Mouse (Mus musculus) midbrain, embryonic 10.5 days (tissue): ENCODE measurements at regions not wholly inside any gene's neighbourhood (a gene's known extent, or its start where the extent isn't known, plus 50 kb on each side); places are given as distances from the start of the nearest gene placed in this dataset.

Source experiments
- DNase-seq: peaks from one replicate; pipeline ENCODE4 v3.0.0-alpha.2; 2017; ENCODE audit warnings: low spot score
- H3K27ac ChIP-seq: fragments of 300-500 bp; sonication (generic); replicated peaks from 2 replicates; pipeline ENCODE4 v1.5.1; 2016; ENCODE audit warnings: mild to moderate bottlenecking
- H3K27me3 ChIP-seq: fragments of 300-500 bp; sonication (generic); 2 replicates; pipeline ENCODE4 v1.6.1; 2016; ENCODE audit warnings: low read depth, mild to moderate bottlenecking; ENCODE audit not compliant: poor library complexity, severe bottlenecking
- H3K36me3 ChIP-seq: fragments of 300-500 bp; sonication (generic); 2 replicates; pipeline ENCODE4 v1.6.1; 2016; ENCODE audit warnings: mild to moderate bottlenecking, moderate library complexity
- H3K4me1 ChIP-seq: fragments of 300-500 bp; sonication (generic); 2 replicates; pipeline ENCODE4 v1.6.1; 2016
- H3K4me3 ChIP-seq: fragments of 300-500 bp; sonication (generic); 2 replicates; pipeline ENCODE4 v1.5.1; 2016; ENCODE audit warnings: mild to moderate bottlenecking, moderate library complexity
- H3K9me3 ChIP-seq: fragments of 300-500 bp; sonication (generic); replicated peaks from 2 replicates; pipeline ENCODE4 v1.6.1; 2016; ENCODE audit warnings: mild to moderate bottlenecking
- WGBS: fragments of 180-500 bp; shearing (Covaris S2); methylation state at CpG from one replicate; pipeline ENCODE4 v1.1.7; 2016; 5-methylcytosine and 5-hydroxymethylcytosine counted together

- DNase-seq: no peak
- Histone ChIP-seq H3K36me3 (no peaks in the 10 kb centered on the region), H3K9me3 (no peaks in the 10 kb centered on the region), H3K4me1 (no peaks in the 10 kb centered on the region), H3K27ac (no peak overlapping the region), H3K27me3 (no peaks in the 10 kb centered on the region), H3K4me3 (no peak overlapping the region)
These were observed 502.6 kb upstream of the Sox11 start for GRCm38 (mm10) chr12:27844958-27845357.

- no peaks in the 10 kb centered on the region for H3K9me3 ChIP-seq
- H3K4me3 ChIP-seq: no peak overlapping the region
- no peak for DNase-seq
- H3K4me1 ChIP-seq: no peaks in the 10 kb centered on the region
- no peaks in the 10 kb centered on the region for H3K36me3 ChIP-seq
- no peak overlapping the region for H3K27ac ChIP-seq
- H3K27me3 ChIP-seq: no peaks in the 10 kb centered on the region
These were observed 496.6 kb upstream of the Sox11 start for GRCm38 (mm10) chr12:27838955-27839354.

- H3K36me3 ChIP-seq: no peaks in the 10 kb centered on the region
- no peaks in the 10 kb centered on the region for H3K27me3 ChIP-seq
- WGBS: 87% methylated on average over 6 of the region's 6 CpGs
- no peaks in the 10 kb centered on the region for H3K9me3 ChIP-seq
- H3K4me1 ChIP-seq: no peaks in the 10 kb centered on the region
- H3K27ac ChIP-seq: no peak overlapping the region
- no peak for DNase-seq
- no peak overlapping the region for H3K4me3 ChIP-seq
These were observed 496.0 kb upstream of the Sox11 start for GRCm38 (mm10) chr12:27838384-27838783.

- Histone ChIP-seq H3K9me3 (no peaks in the 10 kb centered on the region), H3K27ac (no peak overlapping the region), H3K27me3 (no peaks in the 10 kb centered on the region), H3K4me3 (no peak overlapping the region), H3K4me1 (no peaks in the 10 kb centered on the region), H3K36me3 (no peaks in the 10 kb centered on the region)
- 84% methylated on average over 5 of the region's 5 CpGs for WGBS
- DNase-seq: no peak
These were observed 483.8 kb upstream of the Sox11 start for GRCm38 (mm10) chr12:27826208-27826607.

- Histone ChIP-seq H3K4me1 (no peaks in the 10 kb centered on the region), H3K36me3 (no peaks in the 10 kb centered on the region), H3K9me3 (no peaks in the 10 kb centered on the region), H3K27me3 (no peaks in the 10 kb centered on the region), H3K4me3 (no peak overlapping the region), H3K27ac (no peak overlapping the region)
- WGBS: 83% methylated on average over 6 of the region's 6 CpGs
- DNase-seq: no peak
These were observed 481.0 kb upstream of the Sox11 start for GRCm38 (mm10) chr12:27823392-27823791.

GRCm38 (mm10) chr12:27796642-27797041 lies 454.3 kb upstream of the Sox11 start:
- no peaks in the 10 kb centered on the region for H3K27me3 ChIP-seq

GRCm38 (mm10) chr12:27786716-27787291 lies 444.4 kb upstream of the Sox11 start:
- Histone ChIP-seq H3K27ac (no peak overlapping the region), H3K4me1 (no peaks in the 10 kb centered on the region), H3K27me3 (no peaks in the 10 kb centered on the region), H3K4me3 (no peak overlapping the region), H3K36me3 (no peaks in the 10 kb centered on the region), H3K9me3 (no peaks in the 10 kb centered on the region)
- no peak for DNase-seq
- WGBS: 51% methylated on average over 3 of the region's 3 CpGs

More at GRCm38 (mm10) chr12:27796642-27797041, 454.3 kb upstream of the Sox11 start:
- Histone ChIP-seq H3K27ac (no peak overlapping the region), H3K4me1 (no peaks in the 10 kb centered on the region), H3K4me3 (no peak overlapping the region), H3K9me3 (no peaks in the 10 kb centered on the region), H3K36me3 (no peaks in the 10 kb centered on the region)
- WGBS: 88% methylated on average over 4 of the region's 4 CpGs
- no peak for DNase-seq

- no peaks in the 10 kb centered on the region for H3K9me3 ChIP-seq
- no peak overlapping the region for H3K4me3 ChIP-seq
- H3K4me1 ChIP-seq: no peaks in the 10 kb centered on the region
- H3K36me3 ChIP-seq: no peaks in the 10 kb centered on the region
- DNase-seq: no peak
- no peaks in the 10 kb centered on the region for H3K27me3 ChIP-seq
- no peak overlapping the region for H3K27ac ChIP-seq
- WGBS: 89% methylated on average over 1 of the region's 1 CpGs
These were observed 438.4 kb upstream of the Sox11 start for GRCm38 (mm10) chr12:27780801-27781200.

- no peaks in the 10 kb centered on the region for H3K27me3 ChIP-seq
- no peaks in the 10 kb centered on the region for H3K4me1 ChIP-seq
- 81% methylated on average over 1 of the region's 1 CpGs for WGBS
- H3K36me3 ChIP-seq: no peaks in the 10 kb centered on the region
- no peak overlapping the region for H3K27ac ChIP-seq
- H3K9me3 ChIP-seq: no peaks in the 10 kb centered on the region
- no peak overlapping the region for H3K4me3 ChIP-seq
- DNase-seq: no peak
These were observed 423.6 kb upstream of the Sox11 start for GRCm38 (mm10) chr12:27765948-27766347.

GRCm38 (mm10) chr12:27759016-27759415 lies 416.6 kb upstream of the Sox11 start:
- H3K4me3 ChIP-seq: no peak overlapping the region
- no peaks in the 10 kb centered on the region for H3K27me3 ChIP-seq
- no peaks in the 10 kb centered on the region for H3K36me3 ChIP-seq
- no peaks in the 10 kb centered on the region for H3K9me3 ChIP-seq
- H3K27ac ChIP-seq: no peak overlapping the region
- DNase-seq: no peak
- H3K4me1 ChIP-seq: no peaks in the 10 kb centered on the region

GRCm38 (mm10) chr12:27757641-27758040 lies 415.3 kb upstream of the Sox11 start:
- Histone ChIP-seq H3K27me3 (no peaks in the 10 kb centered on the region), H3K9me3 (no peaks in the 10 kb centered on the region), H3K4me1 (no peaks in the 10 kb centered on the region), H3K4me3 (no peak overlapping the region), H3K27ac (no peak overlapping the region), H3K36me3 (no peaks in the 10 kb centered on the region)
- no peak for DNase-seq

GRCm38 (mm10) chr12:27724619-27725200 lies 382.3 kb upstream of the Sox11 start:
- 76% methylated on average over 5 of the region's 5 CpGs for WGBS
- H3K27me3 ChIP-seq: no peaks in the 10 kb centered on the region
- peak; percentile 31 for DNase-seq
- H3K9me3 ChIP-seq: 0 out of 2 replicates have a peak, but pooled peaks cover 2% of the 10 kb centered on the region
- no peak overlapping the region for H3K4me3 ChIP-seq
- peaks cover 9% of the 10 kb centered on the region for H3K4me1 ChIP-seq
- peak overlapping the region; percentile 61 for H3K27ac ChIP-seq
- H3K36me3 ChIP-seq: no peaks in the 10 kb centered on the region

GRCm38 (mm10) chr12:27680459-27680858 lies 338.1 kb upstream of the Sox11 start:
- H3K9me3 ChIP-seq: no peaks in the 10 kb centered on the region
- H3K36me3 ChIP-seq: no peaks in the 10 kb centered on the region
- DNase-seq: no peak
- no peak overlapping the region for H3K27ac ChIP-seq
- H3K4me3 ChIP-seq: no peak overlapping the region
- no peaks in the 10 kb centered on the region for H3K27me3 ChIP-seq
- no peaks in the 10 kb centered on the region for H3K4me1 ChIP-seq

GRCm38 (mm10) chr12:27673404-27673803 lies 331.0 kb upstream of the Sox11 start:
- Histone ChIP-seq H3K36me3 (no peaks in the 10 kb centered on the region), H3K9me3 (no peaks in the 10 kb centered on the region), H3K4me3 (no peak overlapping the region), H3K27me3 (no peaks in the 10 kb centered on the region), H3K4me1 (peaks cover 19% of the 10 kb centered on the region), H3K27ac (no peak overlapping the region)
- DNase-seq: no peak
